9 mouse cellular contexts compared by ENCODE assay signal in the genomic region with DNA sequence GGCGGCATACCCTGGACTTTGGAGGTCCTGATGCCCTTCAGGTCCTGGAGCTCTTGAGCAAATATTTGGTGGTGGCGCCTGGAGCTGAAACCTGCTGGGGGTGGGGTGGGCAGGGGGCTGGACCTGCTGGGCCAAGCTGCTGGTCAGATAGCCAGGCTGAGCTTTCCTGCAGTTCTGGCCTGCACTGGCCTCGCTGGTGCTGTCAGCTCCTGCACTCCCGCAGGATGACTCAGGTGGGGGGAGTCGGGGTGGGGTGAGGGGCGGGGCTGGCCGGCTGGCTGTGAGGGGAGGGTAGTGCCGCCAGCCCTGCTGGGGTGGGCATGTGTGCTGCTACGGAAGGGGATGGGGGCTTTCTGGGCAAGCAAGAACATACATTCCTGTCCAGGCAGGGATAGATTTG. TPM values are rescaled to one million over a fixed set of nuclear protein-coding genes. Genes with fewer than 3 reads are reported as not detected.
DNase-seq lines count a peak whose midpoint lies in the region; ATAC-seq and TF ChIP-seq lines count a peak whose summit lies in the region.
"Had no signal": no experiment of that assay in that cellular context is flagged by ENCODE, and none has a peak within 500 bp of the region (broad histone marks: within the 10 kb centered on the region; RNA-seq: fewer than 3 reads in every experiment).

No protein-coding gene starts in this region.

- no peaks in the 10 kb centered on the region for H3K27me3 ChIP-seq in kidney, adult 2 months (replicated peaks; ENCODE audit: control insufficient read depth, insufficient read depth, low read length)
- no peaks in the 10 kb centered on the region for H3K27me3 ChIP-seq in intestine, embryonic 16.5 days (replicated peaks; ENCODE audit: control insufficient read depth, insufficient read depth, low read length)
- H3K27me3 ChIP-seq in midbrain, embryonic 15.5 days (replicated peaks) = peaks cover 7% of the 10 kb centered on the region; the same call in 1 of the 2 replicates

- TF ChIP-seq POLR2A in kidney, adult 2 months (IDR thresholded peaks at IDR 0.05; ENCODE audit: low read depth, low read length) = no peak

- no peak for TF ChIP-seq CTCF in kidney, adult 2 months (conservative IDR thresholded peaks at IDR 0.05; ENCODE audit: insufficient read depth, insufficient read length, low read depth, low read length)

- peak overlapping the region; percentile 54 for H3K4me2 ChIP-seq in intestine, embryonic 16.5 days (ENCODE audit: low read depth, low read length)
- 0 out of 2 replicates have a peak overlapping the region, but pooled peaks have one; percentile 25 for H3K4me2 ChIP-seq in midbrain, embryonic 15.5 days

- no peak for DNase-seq in kidney, adult 2 months
- DNase-seq in kidney, adult 11 months = no peak
- DNase-seq in adrenal gland, postnatal 36 days = peak; percentile 60 to 68
- no peak for DNase-seq in layer of hippocampus, adult 9-11 months
- DNase-seq in right cerebral cortex, postnatal 4 days = no peak
- DNase-seq: cerebellum, postnatal 25 days had no signal

- peaks cover 16% of the 10 kb centered on the region; the same call in 1 of the 2 replicates for H3K4me1 ChIP-seq in kidney, adult 2 months (ENCODE audit: control insufficient read depth, insufficient read depth, low read length)
- peaks cover 21% of the 10 kb centered on the region for H3K4me1 ChIP-seq in intestine, embryonic 16.5 days (ENCODE audit: control insufficient read depth, insufficient read depth, low read length)
- H3K4me1 ChIP-seq in midbrain, embryonic 15.5 days = peaks cover 46% of the 10 kb centered on the region

- H3K4me3 ChIP-seq in kidney, adult 2 months (ENCODE audit: insufficient read depth, low read depth, low read length) = peak overlapping the region; percentile 48
- H3K4me3 ChIP-seq in intestine, embryonic 16.5 days (ENCODE audit: low read length) = peak overlapping the region; percentile 51
- no peak overlapping the region for H3K4me3 ChIP-seq in midbrain, embryonic 15.5 days

- H3K27ac ChIP-seq in kidney, adult 2 months (ENCODE audit: insufficient read depth, low read depth, low read length) = peak overlapping the region; percentile 64; the same call in 1 of the 2 replicates
- peak overlapping the region; percentile 68 for H3K27ac ChIP-seq in intestine, embryonic 16.5 days (ENCODE audit: low read length)
- H3K27ac ChIP-seq in midbrain, embryonic 15.5 days = no peak overlapping the region

- H3K9ac ChIP-seq in intestine, embryonic 16.5 days (ENCODE audit: low read depth, low read length) = peak overlapping the region; percentile 64
- no peak overlapping the region for H3K9ac ChIP-seq in midbrain, embryonic 15.5 days

- peaks cover 2% of the 10 kb centered on the region; the same call in 1 of the 2 replicates for H3K36me3 ChIP-seq in kidney, adult 2 months (ENCODE audit: control insufficient read depth, insufficient read depth, low read length)
- H3K36me3 ChIP-seq in intestine, embryonic 16.5 days (ENCODE audit: control insufficient read depth, insufficient read depth, low read length) = peaks cover 10% of the 10 kb centered on the region; the same call in 1 of the 2 replicates
- H3K36me3 ChIP-seq in midbrain, embryonic 15.5 days (replicated peaks) = 0 out of 2 replicates have a peak, but pooled peaks cover 8% of the 10 kb centered on the region

- H3K9me3 ChIP-seq in intestine, embryonic 16.5 days (ENCODE audit: control insufficient read depth, low read length) = no peaks in the 10 kb centered on the region
- H3K9me3 ChIP-seq in midbrain, embryonic 15.5 days = no peaks in the 10 kb centered on the region

- no peak for ATAC-seq in intestine, embryonic 16.5 days
- no peak for ATAC-seq in midbrain, embryonic 15.5 days (replicated peaks)
- no peak for ATAC-seq in megakaryocyte progenitor cell, adult 5-6 weeks (replicated peaks; ENCODE audit: poor library complexity)

- WGBS in kidney, adult 2 months = 25% methylated on average over 9 of the region's 9 CpGs
- 26% methylated on average over 7 of the region's 9 CpGs for WGBS in intestine, embryonic 16.5 days
- 18% methylated on average over 9 of the region's 9 CpGs for WGBS in midbrain, embryonic 15.5 days

RNA-seq across cellular contexts. Expression of a gene that starts 5.0 kb away (rescaled TPM):
- 56.8 and 66.9 TPM in 2 replicates for polyA plus RNA-seq in kidney, adult 2 months (2012; rRNA removed)
- 10 to 100 TPM; 44.4 to 62.2 TPM for total RNA-seq in adrenal gland, postnatal 36 days (2021)
- polyA plus RNA-seq in intestine, embryonic 16.5 days (2015; fragmentation: Nextera tagmentation; extraction: Ambion mirVana) = 52.7 and 59.2 TPM in 2 replicates
- polyA plus RNA-seq in midbrain, embryonic 15.5 days (2015; fragmentation: Nextera tagmentation; extraction: Ambion mirVana) = 23.1 and 26.1 TPM in 2 replicates
- 11.4 and 13.1 TPM in 2 replicates for total RNA-seq in megakaryocyte progenitor cell, adult 5-6 weeks (2015)
- total RNA-seq in megakaryocyte progenitor cell, adult 5-6 weeks (2017) = 19.0 and 24.1 TPM in 2 replicates

RNA-seq across cellular contexts. Expression of a gene that starts 5.3 kb away (rescaled TPM):
- 78.0 and 83.2 TPM in 2 replicates for polyA plus RNA-seq in kidney, adult 2 months (2012; rRNA removed)
- total RNA-seq in adrenal gland, postnatal 36 days (2021) = 10 to 100 TPM; 36.5 to 44.0 TPM
- 37.0 and 38.1 TPM in 2 replicates for polyA plus RNA-seq in intestine, embryonic 16.5 days (2015; fragmentation: Nextera tagmentation; extraction: Ambion mirVana)
- 120 and 121 TPM in 2 replicates for polyA plus RNA-seq in midbrain, embryonic 15.5 days (2015; fragmentation: Nextera tagmentation; extraction: Ambion mirVana)
- 20.0 TPM in 2 replicates for total RNA-seq in megakaryocyte progenitor cell, adult 5-6 weeks (2015)
- total RNA-seq in megakaryocyte progenitor cell, adult 5-6 weeks (2017) = 16.2 and 30.1 TPM in 2 replicates

RNA-seq across cellular contexts. Expression of a gene that starts 15.4 kb away (rescaled TPM):
- 0.20 and 0.33 TPM in 2 replicates for polyA plus RNA-seq in kidney, adult 2 months (2012; rRNA removed)
- total RNA-seq in adrenal gland, postnatal 36 days (2021) = under 1 TPM; 0.26 to 0.36 TPM
- 0.12 and 0.57 TPM in 2 replicates for polyA plus RNA-seq in intestine, embryonic 16.5 days (2015; fragmentation: Nextera tagmentation; extraction: Ambion mirVana)
- 0.20 and 0.35 TPM in 2 replicates for polyA plus RNA-seq in midbrain, embryonic 15.5 days (2015; fragmentation: Nextera tagmentation; extraction: Ambion mirVana)
- total RNA-seq in megakaryocyte progenitor cell, adult 5-6 weeks (2015) = 0.12 and 0.15 TPM in 2 replicates
- 0.20 TPM in 1 of 2 replicates, not detected in the other for total RNA-seq in megakaryocyte progenitor cell, adult 5-6 weeks (2017)

RNA-seq across cellular contexts. Expression of a gene that starts 16.5 kb away (rescaled TPM):
- 291 and 403 TPM in 2 replicates for polyA plus RNA-seq in kidney, adult 2 months (2012; rRNA removed)
- 10 to 100 TPM; 89.8 to 91.1 TPM for total RNA-seq in adrenal gland, postnatal 36 days (2021)
- polyA plus RNA-seq in intestine, embryonic 16.5 days (2015; fragmentation: Nextera tagmentation; extraction: Ambion mirVana) = 113 and 117 TPM in 2 replicates
- 96.6 and 104 TPM in 2 replicates for polyA plus RNA-seq in midbrain, embryonic 15.5 days (2015; fragmentation: Nextera tagmentation; extraction: Ambion mirVana)
- total RNA-seq in megakaryocyte progenitor cell, adult 5-6 weeks (2015) = 35.7 and 44.6 TPM in 2 replicates
- total RNA-seq in megakaryocyte progenitor cell, adult 5-6 weeks (2017) = 17.4 and 25.7 TPM in 2 replicates

RNA-seq across cellular contexts. Expression of a gene that starts 19.1 kb away (rescaled TPM):
- polyA plus RNA-seq in kidney, adult 2 months (2012; rRNA removed) = 60.0 and 68.9 TPM in 2 replicates
- 10 to 100 TPM; 11.0 to 16.2 TPM for total RNA-seq in adrenal gland, postnatal 36 days (2021)
- polyA plus RNA-seq in intestine, embryonic 16.5 days (2015; fragmentation: Nextera tagmentation; extraction: Ambion mirVana) = 28.5 and 28.7 TPM in 2 replicates
- 62.9 and 63.7 TPM in 2 replicates for polyA plus RNA-seq in midbrain, embryonic 15.5 days (2015; fragmentation: Nextera tagmentation; extraction: Ambion mirVana)
- total RNA-seq in megakaryocyte progenitor cell, adult 5-6 weeks (2015) = 7.3 and 7.7 TPM in 2 replicates
- 13.7 and 14.9 TPM in 2 replicates for total RNA-seq in megakaryocyte progenitor cell, adult 5-6 weeks (2017)

Comparison
In these comparisons a context has a peak if more than half of its experiments do, and no peak if none do; other contexts are left out.
1. DNase-seq: peak in adrenal gland, postnatal 36 days (2 of 2); none in kidney, adult 2 months (single experiment), kidney, adult 11 months (single experiment), layer of hippocampus, adult 9-11 months (single experiment) and right cerebral cortex, postnatal 4 days (single experiment).